ENCODE assay signal across 27 mouse cellular contexts in genomic region chr13:105648617-105649016, GRCm38 (mm10).
"Had no signal": no experiment of that assay in that cellular context is flagged by ENCODE, and none has a peak within 500 bp of the region (broad histone marks: within the 10 kb centered on the region; RNA-seq: fewer than 3 reads in every experiment).

No protein-coding gene starts in this region.

- DNase-seq: gastrocnemius, adult 2 months; gastrocnemius, postnatal 10 days; gastrocnemius, postnatal 25 days; heart, adult 18-20 months; heart, postnatal 10 days; heart, postnatal 4 days; kidney, adult 18-20 months; kidney, adult 8-10 months; kidney, postnatal 10 days; kidney, postnatal 25 days; kidney, postnatal 4 days; liver; liver, embryonic 13.5 days; liver, postnatal 0 days; lung, adult 2 months had no signal

- H3K27ac ChIP-seq: gastrocnemius, adult 2 months; heart, embryonic 10.5 days; hindbrain, embryonic 10.5 days; hindbrain, embryonic 12.5 days; hindbrain, embryonic 14.5 days; intestine, embryonic 15.5 days; limb, embryonic 10.5 days; limb, embryonic 12.5 days; liver, embryonic 13.5 days; liver, embryonic 15.5 days had no signal

- ATAC-seq: hindbrain, embryonic 16.5 days; inflammation-experienced regulatory T-cells, adult 6 months; intestine, embryonic 15.5 days; intestine, postnatal 0 days; liver, postnatal 0 days had no signal

- H3K4me3 ChIP-seq: gastrocnemius, adult 2 months; heart, embryonic 10.5 days; heart, embryonic 12.5 days; hindbrain, embryonic 10.5 days; hindbrain, embryonic 12.5 days; intestine, embryonic 15.5 days; limb, embryonic 10.5 days; limb, embryonic 12.5 days; liver, embryonic 13.5 days; liver, embryonic 15.5 days had no signal
